Mouse (Mus musculus): ENCODE results near the gene Mfsd4a.

Gene Mfsd4a

DNA sequence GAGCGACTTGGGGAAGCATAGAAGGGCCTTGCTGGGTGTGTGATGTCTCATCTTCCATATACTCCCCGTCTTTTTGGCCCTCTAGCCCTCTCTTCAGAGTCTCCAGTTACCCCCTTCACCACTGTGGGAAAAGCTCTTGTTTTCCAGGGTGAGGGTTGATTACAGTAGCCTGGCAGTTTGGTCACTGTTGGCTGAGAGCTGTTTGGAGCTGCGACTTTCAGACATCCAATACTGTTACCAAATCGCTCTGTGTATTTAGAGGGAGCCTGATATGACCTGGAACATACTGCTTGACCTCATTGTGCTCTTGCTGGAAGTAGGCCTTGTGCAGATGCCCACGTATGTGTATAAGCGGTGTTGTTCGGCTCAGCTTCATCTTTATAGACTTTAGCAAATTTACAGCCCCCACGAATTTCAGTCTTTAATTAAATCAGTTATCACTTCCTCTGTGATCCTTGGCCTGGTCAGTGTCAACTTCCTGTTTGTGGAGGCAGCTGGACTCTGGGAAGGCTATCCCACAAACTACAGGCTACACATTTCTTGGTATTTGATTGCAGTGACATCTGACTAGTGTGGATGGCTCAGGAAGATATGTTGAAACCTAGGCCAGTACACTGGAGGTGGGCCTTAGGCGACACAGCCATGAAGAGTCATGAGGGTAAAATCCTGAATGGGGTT is 77.6 kb downstream of the Mfsd4a start:
- DNase-seq (ENCODE audit: low read depth) = no peak

DNA sequence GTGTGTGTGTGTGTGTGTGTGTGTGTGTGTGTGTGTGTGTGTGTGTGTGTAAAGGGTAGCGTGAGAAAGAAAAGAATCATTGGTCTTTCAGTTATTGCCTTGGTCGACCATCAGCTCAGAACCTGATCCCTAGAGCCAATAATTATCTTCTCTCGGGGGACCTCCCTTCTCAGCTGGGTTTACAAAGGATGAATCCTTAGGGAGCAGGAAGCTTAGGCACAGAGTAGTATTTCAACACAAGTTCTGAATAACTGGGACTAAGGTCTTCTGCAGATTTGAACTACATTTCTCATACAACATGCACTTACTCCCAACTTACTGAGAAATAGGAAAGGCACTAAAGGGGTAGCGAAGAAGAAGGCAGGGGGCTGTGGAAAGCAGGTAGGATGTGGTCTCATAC is 78.4 kb downstream of the Mfsd4a start:
- DNase-seq (ENCODE audit: low read depth) = no peak

DNA sequence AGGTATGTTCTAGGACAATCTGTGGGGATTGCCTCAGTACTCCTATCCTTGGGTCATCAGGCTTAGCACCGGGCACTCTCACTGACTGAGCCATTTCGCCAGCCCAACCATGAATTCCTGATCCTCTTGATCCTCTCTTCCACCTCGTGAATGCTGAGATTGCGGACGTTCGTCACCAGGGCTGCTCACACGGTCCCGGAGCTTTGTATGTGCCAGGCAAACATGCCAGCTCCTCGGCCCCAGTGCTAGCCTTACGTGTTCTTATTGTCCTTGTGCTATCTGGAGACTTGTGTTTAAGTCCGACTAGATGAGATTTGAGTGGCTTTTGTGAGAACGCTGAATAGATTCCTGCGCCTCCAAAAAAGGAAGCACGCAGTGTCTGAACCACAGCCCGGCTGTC is 80.4 kb downstream of the Mfsd4a start:
- DNase-seq (ENCODE audit: low read depth) = no peak

DNA sequence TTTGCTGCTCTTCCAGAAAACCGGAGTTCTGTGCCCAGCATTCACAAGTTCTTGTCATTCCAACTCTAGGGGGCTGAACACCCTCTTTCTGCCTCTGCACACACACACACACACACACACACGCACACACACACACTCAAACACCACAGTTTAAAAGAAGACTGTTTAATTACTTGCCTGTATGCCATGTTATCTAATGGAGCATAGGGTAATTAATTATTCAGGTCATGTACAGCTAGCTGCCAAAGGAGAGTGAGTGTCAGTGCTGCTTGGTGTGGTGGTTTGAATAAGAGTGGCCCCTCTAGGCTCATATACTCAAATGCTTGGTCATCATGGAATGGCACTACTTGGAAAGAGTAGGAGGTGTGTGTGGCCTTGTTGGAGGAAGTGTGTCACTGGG is 84.1 kb downstream of the Mfsd4a start:
- DNase-seq (ENCODE audit: low read depth) = no peak

DNA sequence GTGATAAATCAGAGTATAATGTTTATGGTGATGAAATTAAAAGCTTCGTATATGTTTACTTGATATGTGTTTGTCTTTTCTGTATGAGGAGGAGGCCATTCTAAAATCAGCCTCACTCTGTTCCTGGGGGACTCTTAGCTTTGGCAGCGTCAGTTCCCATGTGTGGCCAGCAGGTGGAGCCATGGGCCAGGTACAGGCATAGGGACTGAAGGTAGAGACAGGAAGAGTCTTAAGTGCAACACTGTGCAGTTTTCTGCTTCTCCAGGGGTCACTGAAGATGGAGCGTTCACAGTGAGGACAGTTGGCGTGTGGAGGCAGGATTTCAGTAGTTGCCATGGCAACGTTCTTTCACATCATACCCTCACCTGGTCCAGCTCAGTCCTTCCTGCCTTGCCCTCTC is 85.0 kb downstream of the Mfsd4a start:
- DNase-seq (ENCODE audit: low read depth) = peak; percentile 69

DNA sequence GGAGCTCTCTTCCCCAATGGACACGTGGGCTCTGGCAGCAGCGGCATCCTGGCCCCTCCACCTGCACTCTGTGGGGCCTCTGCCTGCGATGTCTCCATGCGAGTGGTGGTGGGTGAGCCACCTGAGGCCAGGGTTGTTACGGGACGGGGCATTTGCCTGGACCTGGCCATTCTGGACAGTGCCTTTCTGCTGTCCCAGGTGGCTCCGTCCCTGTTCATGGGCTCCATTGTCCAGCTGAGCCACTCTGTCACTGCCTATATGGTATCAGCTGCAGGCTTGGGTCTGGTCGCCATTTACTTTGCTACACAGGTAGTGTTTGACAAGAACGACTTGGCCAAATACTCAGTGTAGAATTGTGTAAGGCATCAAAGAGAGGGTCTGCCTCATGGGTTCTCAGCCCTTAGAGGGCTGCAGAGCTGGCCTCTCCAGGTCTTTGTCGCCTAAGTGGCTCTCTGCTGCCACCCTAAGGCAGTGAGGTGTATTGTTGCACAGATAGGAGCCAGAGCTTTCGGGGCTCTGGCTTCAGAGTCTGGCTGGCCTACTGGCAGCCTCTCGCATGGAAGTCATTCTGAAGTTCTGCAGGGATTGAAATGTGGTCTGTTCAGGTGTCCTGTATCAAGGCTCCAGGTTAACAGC is 86.4 kb downstream of the Mfsd4a start:
- DNase-seq (ENCODE audit: low read depth) = peak; percentile 82

DNA sequence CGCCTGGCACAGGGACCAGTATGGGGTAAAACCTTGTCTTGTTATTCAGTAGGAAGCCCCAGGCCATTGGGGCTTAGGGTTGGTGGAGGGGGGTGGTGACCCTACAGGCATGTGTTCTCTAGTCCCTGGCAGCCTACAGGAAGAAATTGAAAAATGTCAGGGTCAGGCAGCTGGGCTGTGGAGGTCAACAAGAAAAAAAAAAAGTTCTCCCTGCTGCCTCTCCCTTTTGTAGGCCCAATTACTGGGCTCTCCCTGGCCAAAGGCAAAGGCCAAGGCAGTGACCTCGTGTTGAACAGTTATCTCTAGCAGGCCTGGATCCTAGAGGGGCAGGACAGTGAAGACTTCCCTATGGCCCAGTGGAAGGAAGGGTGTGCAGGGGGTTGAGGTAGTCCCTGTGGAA is 87.4 kb downstream of the Mfsd4a start:
- DNase-seq (ENCODE audit: low read depth) = no peak

DNA sequence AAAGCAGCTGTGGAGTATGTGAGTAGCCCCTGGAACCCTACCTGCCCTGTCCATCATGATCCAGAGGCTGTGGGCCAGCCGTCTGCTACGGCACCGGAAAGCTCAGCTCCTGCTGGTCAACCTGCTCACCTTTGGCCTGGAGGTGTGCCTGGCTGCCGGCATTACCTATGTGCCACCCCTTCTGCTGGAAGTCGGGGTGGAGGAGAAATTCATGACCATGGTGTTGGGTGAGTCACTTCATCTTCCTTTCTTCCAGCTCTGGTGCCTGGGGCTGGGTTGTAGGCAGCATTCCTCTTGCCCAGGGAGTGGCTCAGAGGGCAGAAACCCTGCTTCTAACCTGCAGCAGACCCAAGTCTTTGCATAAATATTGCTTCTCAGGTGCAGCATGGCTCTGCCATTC is 91.0 kb downstream of the Mfsd4a start:
- no peak for DNase-seq (ENCODE audit: low read depth)

DNA sequence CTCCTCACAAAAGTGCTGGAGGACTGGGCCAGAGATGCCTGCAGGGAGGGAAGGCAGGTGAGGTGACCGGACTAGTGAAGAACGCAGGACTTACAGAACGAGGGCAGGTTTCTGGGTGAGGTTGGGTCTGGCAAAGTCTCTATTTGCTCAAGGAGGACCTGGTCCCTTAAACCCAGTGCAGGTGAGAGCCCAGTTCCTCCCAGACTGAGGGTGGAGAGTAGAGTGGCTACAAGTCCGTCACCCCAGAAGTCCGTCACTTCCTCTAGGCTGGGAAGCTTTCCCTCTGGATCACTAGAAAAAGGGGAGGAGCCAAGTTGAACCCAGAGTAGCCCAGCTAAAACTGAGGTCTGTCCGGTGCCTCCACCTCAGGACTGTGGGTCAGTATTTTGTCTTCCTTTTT is 93.9 kb downstream of the Mfsd4a start:
- no peak for DNase-seq (ENCODE audit: low read depth)

All from c-Kit-positive CD71-negative TER-119-negative erythroid progenitor cells, embryonic 14.5 days (primary cell).